Mouse (Mus musculus): ENCODE data around the gene 1700080E11Rik.
"Not testable (repeated sequence)": the region's sequence is repeated elsewhere in the genome, so short reads cannot be mapped to it uniquely, and the experiment has no call there.

1700080E11Rik gene

DNA sequence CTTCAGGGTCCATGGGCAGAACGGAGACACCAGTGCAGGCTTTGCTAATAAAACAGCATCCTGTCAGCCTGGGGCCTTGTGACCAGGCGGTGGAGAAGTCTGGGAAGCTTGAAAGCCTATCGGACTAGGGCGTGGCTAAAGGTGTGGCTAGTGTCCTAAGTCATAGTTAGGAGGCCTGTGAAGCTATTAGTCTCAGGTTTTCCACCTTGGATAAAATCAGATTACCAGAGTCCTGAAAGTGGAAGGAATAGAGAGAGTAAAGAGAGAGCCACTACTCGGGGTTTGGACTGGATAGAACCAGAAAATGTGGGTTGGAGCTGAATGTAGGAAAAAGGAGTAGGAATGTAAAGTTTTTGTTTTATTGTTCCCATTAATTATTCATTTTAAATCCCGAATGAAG is at the start of gene 1700080E11Rik:
Gene 1700080E11Rik (minus strand): TSS at position 101 of the 400 bp plus-strand sequence.
- DNase-seq (ENCODE audit: extremely low spot score, low read depth, low spot score), result no peak

- DNase-seq (ENCODE audit: extremely low spot score, low read depth, low spot score), result no peak
Measured at GRCm38 (mm10) chr9:105186725-105187124, 41.8 kb upstream of the 1700080E11Rik start.

GRCm38 (mm10) chr9:105182392-105182791 is 37.5 kb upstream of the 1700080E11Rik start:
- DNase-seq (ENCODE audit: extremely low spot score, low read depth, low spot score), result no peak

GRCm38 (mm10) chr9:105139204-105139603 is 5.7 kb downstream of the 1700080E11Rik start:
- no peak for DNase-seq (ENCODE audit: extremely low spot score, low read depth, low spot score)

GRCm38 (mm10) chr9:105136404-105136803 is 8.5 kb downstream of the 1700080E11Rik start:
- DNase-seq (ENCODE audit: extremely low spot score, low read depth, low spot score), result no peak

- DNase-seq (ENCODE audit: extremely low spot score, low read depth, low spot score), result no peak
Measured at GRCm38 (mm10) chr9:105134536-105134935, 10.4 kb downstream of the 1700080E11Rik start.

GRCm38 (mm10) chr9:105132002-105132367 is 12.9 kb downstream of the 1700080E11Rik start:
- DNase-seq (ENCODE audit: extremely low spot score, low read depth, low spot score), result no peak

GRCm38 (mm10) chr9:105131253-105132001 is 13.5 kb downstream of the 1700080E11Rik start, which contains the start of gene Nudt16:
Nudt16 (minus strand) TSS chr9:105131824.
- peak; percentile 63 for DNase-seq (ENCODE audit: extremely low spot score, low read depth, low spot score)

DNA sequence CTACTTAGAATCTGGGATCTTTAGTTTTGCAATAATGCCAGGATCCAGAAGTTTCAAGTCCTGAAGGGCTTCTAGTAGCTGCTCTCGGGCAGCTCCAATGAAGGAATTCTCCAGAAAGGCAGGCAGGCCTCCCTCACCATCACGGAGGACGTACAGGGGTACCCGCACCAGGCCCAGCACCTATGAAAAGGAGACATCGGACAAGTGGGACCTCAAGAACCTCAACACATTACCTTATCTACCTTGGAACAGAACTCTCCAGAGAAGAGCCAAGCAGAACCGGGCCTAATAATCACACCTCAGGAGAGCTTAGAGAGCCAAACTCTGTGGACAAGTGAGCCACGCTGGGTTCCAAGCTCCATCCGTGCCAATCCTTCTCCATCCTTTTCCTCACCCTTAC is 14.6 kb downstream of the 1700080E11Rik start:
- DNase-seq (ENCODE audit: extremely low spot score, low read depth, low spot score), result no peak

DNA sequence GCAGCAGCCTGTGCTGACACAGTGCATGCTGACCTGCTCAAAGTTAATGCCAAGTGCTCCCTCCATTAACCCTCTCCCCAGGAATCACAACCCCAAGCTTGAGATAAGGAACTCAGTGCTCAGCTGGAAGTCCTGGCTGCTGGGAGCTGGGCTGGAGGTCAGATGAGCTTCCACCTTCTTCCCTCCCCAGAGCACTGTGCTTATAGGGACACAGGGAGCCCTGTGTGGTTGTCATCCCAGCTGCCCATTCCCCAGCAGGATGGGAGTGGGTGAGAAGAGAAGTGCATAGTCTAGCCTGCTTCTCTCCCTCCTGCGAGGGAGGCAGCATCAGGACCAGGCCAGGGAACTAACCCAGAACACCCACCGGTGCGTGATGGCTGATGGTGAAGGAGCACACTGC is 19.7 kb downstream of the 1700080E11Rik start:
- DNase-seq (ENCODE audit: extremely low spot score, low read depth, low spot score), result not testable (repeated sequence)

- DNase-seq (ENCODE audit: extremely low spot score, low read depth, low spot score), result no peak
Measured at GRCm38 (mm10) chr9:105103893-105104292, 41.0 kb downstream of the 1700080E11Rik start.

DNA sequence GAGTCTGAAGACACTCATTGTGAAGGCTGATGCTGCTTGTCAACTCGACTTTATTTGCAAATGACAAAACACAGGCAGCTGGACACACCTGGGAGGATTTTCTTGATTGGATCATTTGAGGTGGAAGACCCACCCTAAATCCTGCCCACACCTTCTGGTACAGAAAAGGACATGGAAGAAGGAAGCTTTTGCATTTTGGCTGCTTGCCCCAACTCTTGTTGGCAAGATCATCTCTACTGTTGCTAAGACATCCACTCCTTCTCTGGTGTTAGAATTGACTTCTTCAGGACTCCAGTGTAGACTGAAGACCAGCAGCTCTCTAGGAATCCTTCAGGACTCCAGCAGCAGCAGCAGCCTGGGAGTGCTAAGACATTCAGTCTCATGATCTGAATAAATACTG is 43.0 kb downstream of the 1700080E11Rik start:
- DNase-seq (ENCODE audit: extremely low spot score, low read depth, low spot score), result no peak

DNA sequence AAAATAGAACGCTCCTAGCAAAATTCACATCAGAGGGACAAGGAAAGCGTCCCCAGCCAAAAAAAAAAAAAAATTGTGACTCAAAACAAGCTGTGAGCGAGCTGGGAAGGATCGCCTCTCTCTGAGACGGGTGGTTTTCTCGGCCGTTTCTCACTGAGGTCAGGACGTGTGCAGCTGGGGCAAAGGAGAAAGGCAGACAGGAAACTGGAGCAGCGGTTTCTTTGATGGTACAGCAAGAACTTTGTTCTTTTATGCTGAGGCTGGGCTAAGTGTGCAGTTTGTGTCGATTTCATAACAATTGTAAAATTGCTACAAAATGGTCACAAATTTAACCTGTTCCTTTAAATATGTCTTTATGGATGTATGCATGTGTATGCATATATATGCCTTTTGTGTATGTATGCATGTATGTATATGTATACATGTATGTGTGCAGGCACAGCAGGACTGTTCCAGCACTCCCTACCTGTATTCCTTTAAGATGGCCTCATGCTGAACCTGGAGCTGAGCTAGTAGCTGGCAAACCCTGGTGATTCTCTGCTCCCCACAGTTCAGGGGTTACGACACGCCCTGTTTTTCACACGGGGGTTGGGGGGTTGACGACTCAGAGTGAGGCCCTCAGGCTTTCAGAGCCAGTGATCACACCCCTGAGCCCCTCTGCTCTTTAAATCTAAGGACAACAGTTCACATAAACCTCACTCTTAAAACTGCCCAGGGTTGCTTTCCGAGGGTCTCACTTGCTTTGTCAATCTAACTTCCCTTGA is 43.9 kb downstream of the 1700080E11Rik start:
- no peak for DNase-seq (ENCODE audit: extremely low spot score, low read depth, low spot score)
